Mouse (Mus musculus) adrenal gland, adult 8-10 months (tissue): Measurements from ENCODE around the gene Pias4. TPM values are rescaled to one million over a fixed set of nuclear protein-coding genes. Genes with fewer than 3 reads are reported as not detected.

Source experiments
- DNase-seq: peaks from one replicate; pipeline ENCODE4 v3.0.0; 2022
- microRNA-seq, 2 experiments: library from miRNA; unstranded; fragments of <30 nt; microRNA quantifications; one replicate each; pipeline ENCODE4 v1.2.0; 2022
- total RNA-seq, 4 experiments: library from RNA; stranded (reverse); gene quantifications; 2 replicates each; pipeline ENCODE4 v1.2.4; 2022

Gene Pias4
- total RNA-seq, 4 experiments from 2014 or later, result 22.8 to 32.5 (median 30.1) TPM

- DNase-seq, result peak; percentile 99
Measured at GRCm38 (mm10) chr10:81137252-81138130, 30.2 kb downstream of the Pias4 start.

- DNase-seq, result peak; percentile 81
Measured at GRCm38 (mm10) chr10:81136706-81137231, 31.0 kb downstream of the Pias4 start.

DNA sequence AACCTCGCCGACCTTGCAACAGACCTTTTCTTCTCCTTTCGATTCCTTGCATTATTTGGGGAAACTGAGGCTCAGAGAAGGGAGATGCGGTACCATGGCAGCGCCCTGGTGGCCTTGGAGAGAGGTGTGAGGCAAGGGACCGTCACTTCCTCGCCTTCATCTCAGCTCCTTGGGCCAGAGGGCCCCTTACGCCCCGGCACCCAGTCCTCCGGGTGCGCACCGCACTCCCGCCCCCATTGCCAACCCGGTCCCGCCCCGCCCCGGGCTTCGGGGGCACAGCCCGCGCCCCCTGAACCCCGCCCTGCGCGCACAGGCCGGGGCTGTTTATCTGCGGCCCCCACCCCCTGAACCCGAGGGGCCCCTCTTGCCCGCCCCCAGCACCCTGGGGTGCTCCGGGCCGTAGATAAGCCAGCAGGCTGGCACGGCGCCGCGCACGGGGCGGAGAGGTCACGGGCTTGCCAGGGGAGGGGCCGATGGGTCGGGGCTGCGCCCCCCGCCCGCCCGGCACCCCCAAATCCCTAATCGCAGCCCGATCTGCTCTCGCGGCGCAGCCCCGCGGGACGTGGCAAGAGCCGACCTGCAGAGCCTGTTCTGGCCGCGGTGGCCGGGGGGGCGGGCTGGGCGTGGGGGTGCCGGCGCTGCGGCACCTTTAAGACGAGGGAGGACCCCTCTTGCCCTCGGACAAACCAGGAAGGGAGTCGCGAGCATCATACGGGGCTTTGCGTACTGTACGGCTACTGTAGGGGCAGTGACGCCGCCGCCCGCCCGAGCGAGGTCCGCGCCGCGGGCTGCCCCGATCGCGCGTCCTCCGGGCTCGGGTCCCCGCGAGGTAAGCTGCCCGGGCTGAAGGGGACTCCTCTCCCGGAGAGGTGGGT, 31.7 kb downstream of the Pias4 start:
- DNase-seq, result peak; percentile 76

DNA sequence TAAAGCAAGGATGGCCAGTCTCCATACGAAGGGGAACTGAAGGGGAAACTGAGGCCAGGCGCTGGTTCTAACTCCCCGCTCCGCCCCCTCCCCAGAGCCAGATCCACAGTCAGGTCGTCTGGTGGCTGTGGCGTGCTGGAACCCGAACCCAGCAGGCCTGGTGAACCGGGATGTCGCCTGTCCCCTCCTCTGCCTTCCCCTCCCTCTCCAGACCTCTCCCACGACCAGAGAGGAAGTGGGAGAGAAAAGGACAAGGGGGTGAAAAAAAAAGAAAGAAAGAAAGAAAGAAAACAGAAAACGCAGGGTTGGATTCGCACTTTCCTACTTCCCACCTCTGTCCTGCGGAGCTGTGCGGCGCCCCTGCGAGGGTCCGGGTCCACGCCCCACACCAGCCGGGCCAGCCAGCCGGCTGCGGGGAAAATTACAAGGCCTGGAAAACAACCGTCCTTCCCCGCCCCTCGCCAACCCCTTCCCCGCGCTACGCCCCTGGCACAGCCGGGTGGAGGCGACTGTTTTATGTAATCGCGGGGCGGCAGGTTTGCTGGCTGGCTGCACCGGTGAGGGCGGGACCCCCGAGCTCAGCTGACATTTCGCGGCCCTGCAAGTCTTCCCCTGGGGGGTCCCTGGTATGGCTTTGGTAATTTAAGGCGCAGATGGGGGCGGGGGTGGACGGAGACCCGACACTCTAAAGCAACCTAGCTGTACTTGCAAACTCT, 32.6 kb downstream of the Pias4 start, which contains the start of gene Zbtb7a:
Zbtb7a (plus strand) TSS at position 255 of the 716 bp plus-strand sequence.
- DNase-seq, result no peak

DNA sequence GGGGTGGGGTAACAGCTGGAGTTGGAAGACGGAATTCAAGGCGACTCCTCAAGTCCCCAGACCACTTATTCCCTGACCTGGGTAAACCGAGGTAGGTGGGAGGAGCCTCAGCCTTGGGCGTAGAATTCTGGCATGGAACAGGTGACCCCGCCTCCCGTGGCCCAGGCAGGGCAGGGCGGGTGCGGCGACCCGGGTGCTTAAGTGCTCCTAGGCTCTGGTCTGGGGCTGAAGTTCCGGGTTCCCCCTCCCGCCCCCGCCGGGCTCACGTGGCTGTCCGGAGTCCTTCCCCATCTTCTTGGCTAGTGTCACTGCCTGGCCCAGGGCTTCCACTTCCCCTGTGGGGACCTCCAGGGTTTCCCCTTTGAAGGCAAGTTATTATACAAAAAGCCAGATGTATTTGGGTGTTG, 33.5 kb downstream of the Pias4 start:
- DNase-seq, result no peak

DNA sequence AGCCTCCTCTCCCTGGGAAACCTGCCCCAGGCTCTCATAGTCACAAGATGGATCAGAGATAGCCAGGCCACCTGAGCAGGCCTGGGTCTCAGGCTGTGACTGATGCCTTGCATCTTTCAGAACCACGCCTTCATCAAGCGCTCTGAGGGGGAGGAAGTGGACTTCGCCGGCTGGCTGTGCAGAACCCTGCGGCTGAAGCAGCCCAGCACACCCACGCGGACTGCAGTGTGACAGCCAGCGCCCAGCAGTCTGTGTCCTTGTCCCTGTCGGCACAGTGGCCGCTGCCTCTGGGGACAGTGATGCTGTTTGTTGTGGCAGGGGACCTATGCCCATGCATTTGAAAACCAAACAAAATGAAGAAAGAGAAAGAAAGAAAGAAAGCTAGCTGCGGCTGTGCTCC, 44.2 kb downstream of the Pias4 start:
- no peak for DNase-seq

GRCm38 (mm10) chr10:81122889-81123288, 44.8 kb downstream of the Pias4 start:
- no peak for DNase-seq

DNA sequence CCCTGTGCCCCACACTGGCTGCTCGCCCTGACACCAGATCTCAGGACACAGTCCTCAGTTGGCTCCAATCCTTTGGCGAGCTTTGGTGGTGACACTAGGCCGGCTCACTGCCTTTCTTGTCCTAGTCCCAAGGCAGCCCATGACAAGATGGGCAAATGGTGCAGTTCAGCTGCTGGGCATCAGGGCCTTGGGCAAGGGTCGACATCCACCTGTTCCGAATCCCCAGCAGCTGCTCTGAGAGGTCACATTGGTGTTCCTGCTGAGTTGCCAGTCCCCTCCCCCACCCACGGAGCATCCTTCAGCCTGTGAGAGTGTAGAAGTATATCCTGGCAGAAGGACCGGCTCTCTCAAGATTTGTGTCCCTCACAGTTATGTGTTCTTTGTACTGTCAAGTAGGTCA, 47.1 kb downstream of the Pias4 start:
- DNase-seq, result no peak

DNA sequence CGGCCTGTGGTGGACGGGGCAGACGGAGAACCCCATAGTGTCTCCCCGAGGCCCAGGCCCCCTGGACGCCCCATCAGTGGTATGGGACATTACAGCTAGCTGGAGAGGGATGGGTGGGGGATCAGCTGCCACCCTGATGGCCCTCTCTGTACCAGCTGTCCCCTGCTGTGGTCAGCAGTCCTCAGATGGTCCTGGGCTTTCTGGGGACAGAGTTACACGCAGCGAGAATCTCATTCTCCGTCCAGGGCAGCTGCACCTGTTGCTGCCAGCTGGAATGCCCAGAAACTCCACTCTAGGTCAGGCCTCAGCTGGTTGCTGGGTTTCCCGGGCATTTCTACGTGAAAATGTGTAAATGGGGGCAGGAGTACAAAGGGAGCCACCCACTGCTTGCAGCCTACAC, 48.1 kb downstream of the Pias4 start:
- no peak for DNase-seq

- no peak for DNase-seq
Measured at GRCm38 (mm10) chr10:81112946-81113345, 54.8 kb downstream of the Pias4 start.

GRCm38 (mm10) chr10:81106113-81106721, 61.5 kb downstream of the Pias4 start:
- peak; percentile 83 for DNase-seq

- peak; percentile 94 for DNase-seq
Measured at GRCm38 (mm10) chr10:81105565-81106112, 62.1 kb downstream of the Pias4 start, which contains the start of gene Map2k2. TSS of gene Map2k2 (plus strand) at chr10:81105915.

Small RNA genes lying within 50 kb of the gene (microRNA-seq; reads per million reads assigned to microRNA genes)
- gene Mir5615-1 (0 reads per million in 2 experiments), gene Mir5615-2 (0 reads per million in 2 experiments)

Other genes with a start within 250 kb of the Pias4 start
- gene Lmnb2, start 249.7 kb downstream of the Pias4 start, total RNA-seq, result 10 to 100 TPM; 10.0 to 17.2 (median 15.2) TPM
- gene Gadd45b, start 237.8 kb downstream of the Pias4 start, total RNA-seq, result 100 to 1,000 TPM in 1 of 4 experiments, 10 to 100 TPM in 3; 17.5 to 112 (median 73.6) TPM
- 10 to 100 TPM in 2 of 4 experiments, 1 to 10 TPM in 2; 9.4 to 16.6 (median 12.9) TPM for gene Gng7, start 153.0 kb downstream of the Pias4 start, total RNA-seq
- 1 to 10 TPM; 3.6 to 6.5 (median 4.4) TPM for gene Diras1, start 142.3 kb downstream of the Pias4 start, total RNA-seq
- 10 to 100 TPM; 50.7 to 86.9 (median 66.5) TPM for gene Slc39a3, start 130.5 kb downstream of the Pias4 start, total RNA-seq
- 100 to 1,000 TPM; 185 to 247 (median 197) TPM for gene Sgta, start 107.7 kb downstream of the Pias4 start, total RNA-seq
- gene Thop1, start 97.9 kb downstream of the Pias4 start, total RNA-seq, result 10 to 100 TPM; 43.6 to 59.2 (median 45.7) TPM
- gene Creb3l3, start 69.0 kb downstream of the Pias4 start, total RNA-seq, result 1 to 10 TPM in 2 of 4 experiments, under 1 TPM in 2; 0.35 to 2.7 (median 1.3) TPM
- 100 to 1,000 TPM; 169 to 227 (median 204) TPM for gene Map2k2, start 62.0 kb downstream of the Pias4 start, total RNA-seq
- 10 to 100 TPM; 86.5 to 94.0 (median 92.3) TPM for gene Zbtb7a, start 32.7 kb downstream of the Pias4 start, total RNA-seq
- gene Eef2, start 8.7 kb upstream of the Pias4 start, total RNA-seq, result 1,000 to 10,000 TPM; 1,447 to 1,655 (median 1,598) TPM
- 10 to 100 TPM; 67.7 to 88.0 (median 81.8) TPM for gene Dapk3, start 15.1 kb upstream of the Pias4 start, total RNA-seq
- gene 4930442H23Rik, start 15.9 kb upstream of the Pias4 start, total RNA-seq, result not detected
- gene Nmrk2, start 34.1 kb upstream of the Pias4 start, total RNA-seq, result not detected
- gene Atcay, start 62.9 kb upstream of the Pias4 start, total RNA-seq, result 1 to 10 TPM; 3.8 to 6.4 (median 4.4) TPM
- 10 to 100 TPM; 27.6 to 35.6 (median 30.0) TPM for gene Zfr2, start 65.2 kb upstream of the Pias4 start, total RNA-seq
- gene Matk, start 85.0 kb upstream of the Pias4 start, total RNA-seq, result 1 to 10 TPM in 3 of 4 experiments, under 1 TPM in 1; 0.67 to 2.1 (median 1.5) TPM
- gene Mrpl54, start 99.0 kb upstream of the Pias4 start, total RNA-seq, result 100 to 1,000 TPM; 100 to 139 (median 113) TPM
- 10 to 100 TPM; 61.9 to 72.3 (median 66.4) TPM for gene Apba3, start 99.0 kb upstream of the Pias4 start, total RNA-seq
- under 1 TPM; 0.22 to 0.81 (median 0.29) TPM for gene Tjp3, start 123.7 kb upstream of the Pias4 start, total RNA-seq
- 10 to 100 TPM; 42.6 to 61.1 (median 53.3) TPM for gene Pip5k1c, start 125.0 kb upstream of the Pias4 start, total RNA-seq
- gene Cactin, start 153.2 kb upstream of the Pias4 start, total RNA-seq, result 10 to 100 TPM; 37.7 to 47.5 (median 42.5) TPM
- gene Tbxa2r, start 160.8 kb upstream of the Pias4 start, total RNA-seq, result 10 to 100 TPM; 35.6 to 52.1 (median 42.0) TPM
- gene Gipc3, start 175.3 kb upstream of the Pias4 start, total RNA-seq, result 10 to 100 TPM in 2 of 4 experiments, 1 to 10 TPM in 2; 3.7 to 17.7 (median 9.3) TPM
- 100 to 1,000 TPM in 3 of 4 experiments, 10 to 100 TPM in 1; 94.2 to 121 (median 112) TPM for gene Hmg20b, start 182.6 kb upstream of the Pias4 start, total RNA-seq
- gene Mfsd12, start 189.6 kb upstream of the Pias4 start, total RNA-seq, result 10 to 100 TPM; 18.3 to 25.7 (median 22.0) TPM
- 1 to 10 TPM; 1.6 to 5.3 (median 2.4) TPM for gene 4930404N11Rik, start 197.9 kb upstream of the Pias4 start, total RNA-seq
- gene Fzr1, start 210.6 kb upstream of the Pias4 start, total RNA-seq, result 10 to 100 TPM; 47.1 to 52.7 (median 49.9) TPM
- 10 to 100 TPM; 49.8 to 60.2 (median 55.0) TPM for gene Dohh, start 216.5 kb upstream of the Pias4 start, total RNA-seq
- gene Gm48551, start 216.5 kb upstream of the Pias4 start, total RNA-seq, result 1 to 10 TPM in 2 of 4 experiments, under 1 TPM in 2; 0.65 to 2.9 (median 1.0) TPM
- gene Gm48552, start 221.1 kb upstream of the Pias4 start, total RNA-seq, result 1 to 10 TPM; 2.0 to 4.2 (median 2.6) TPM
- 1 to 10 TPM in 2 of 4 experiments, under 1 TPM in 2; 0.78 to 2.0 (median 0.96) TPM for gene Smim24, start 225.1 kb upstream of the Pias4 start, total RNA-seq